Mouse (Mus musculus) small intestine, adult 2 months (tissue): ENCODE data around the gene Gnpnat1.

Experiments used
- CTCF ChIP-seq: fragments of 200-500 bp; IDR thresholded peaks from 2 replicates; pipeline ENCODE4 v1.5.1; 2012; ENCODE audit warnings: low read depth, mild to moderate bottlenecking, control low read depth, inconsistent platforms, low read length, moderate library complexity, mixed read lengths; ENCODE audit not compliant: insufficient replicate concordance, insufficient read length; ENCODE audit errors: extremely low read depth
- POLR2A ChIP-seq: fragments of 200-500 bp; IDR thresholded peaks from 2 replicates; pipeline ENCODE4 v1.6.1; 2012; ENCODE audit warnings: low read depth, mild to moderate bottlenecking, control low read depth, inconsistent platforms, low read length, moderate library complexity

GRCm38 (mm10) chr14:45382912-45383311, 21.8 kb downstream of the Gnpnat1 start:
- TF ChIP-seq CTCF (peak; percentile 62; the same call in 1 of the 2 replicates), POLR2A (no peak)
